Mouse (Mus musculus) C2C12 (cell line): ENCODE results near the gene Rps21. TPM values are rescaled to one million over a fixed set of nuclear protein-coding genes. Genes with fewer than 3 reads are reported as not detected.

ENCODE experiments used
- H3K27me3 ChIP-seq: one replicate; pipeline ENCODE4 v1.6.1; 2011; ENCODE audit not compliant: control insufficient read depth, insufficient read depth, insufficient read length
- H3K36me3 ChIP-seq: one replicate; pipeline ENCODE4 v1.6.1; 2011; ENCODE audit not compliant: control insufficient read depth, insufficient read depth
- H3K4me3 ChIP-seq: one replicate; pipeline ENCODE4 v1.5.1; 2011; ENCODE audit warnings: mild to moderate bottlenecking, control low read depth; ENCODE audit not compliant: poor library complexity, insufficient read depth, severe bottlenecking
- H3K79me2 ChIP-seq: one replicate; pipeline ENCODE4 v1.6.1; 2011; ENCODE audit not compliant: control insufficient read depth, insufficient read depth
- H3K79me3 ChIP-seq: one replicate; pipeline ENCODE4 v1.6.1; 2011; ENCODE audit warnings: low read depth, control low read depth
- H3ac ChIP-seq: one replicate; pipeline ENCODE3; 2011; ENCODE audit warnings: low read depth; ENCODE audit not compliant: control insufficient read depth, insufficient read length
- CEBPB ChIP-seq: IDR thresholded peaks from one replicate; pipeline ENCODE4 v1.6.1; 2011; ENCODE audit warnings: low read depth, mild to moderate bottlenecking, control low read depth, moderate library complexity
- CTCF ChIP-seq: IDR thresholded peaks from one replicate; pipeline ENCODE4 v1.5.1; 2011; ENCODE audit not compliant: control insufficient read depth, insufficient read depth, insufficient read length
- FOSL1 ChIP-seq: IDR thresholded peaks from one replicate; pipeline ENCODE4 v1.8.0; 2011; ENCODE audit warnings: mild to moderate bottlenecking, low read length; ENCODE audit not compliant: poor library complexity, insufficient read depth, severe bottlenecking
- MAX ChIP-seq: IDR thresholded peaks from one replicate; pipeline ENCODE4 v1.6.1; 2011; ENCODE audit warnings: mild to moderate bottlenecking, control low read depth
- MYOD1 ChIP-seq: IDR thresholded peaks from one replicate; pipeline ENCODE4 v1.6.1; 2011; ENCODE audit warnings: low read depth; ENCODE audit not compliant: control insufficient read depth, insufficient read length
- MYOG ChIP-seq: IDR thresholded peaks from one replicate; pipeline ENCODE4 v1.6.1; 2011; ENCODE audit not compliant: control insufficient read depth, insufficient read length; ENCODE audit errors: extremely low read depth
- USF1 ChIP-seq: IDR thresholded peaks from one replicate; pipeline ENCODE4 v1.6.1; 2011; ENCODE audit warnings: low read depth, mild to moderate bottlenecking, control low read depth, moderate library complexity
- polyA plus RNA-seq: library from polyadenylated mRNA; unstranded; fragments of >200 nt; fragmentation: generic; extraction: Trizol; gene quantifications from one replicate; pipeline ENCODE4 v1.2.1, GENCODE M21; 2012; ENCODE audit warnings: missing spikeins

Gene Rps21
- polyA plus RNA-seq, 1 experiment = 5,244 TPM

GRCm38 (mm10) chr2:180272884-180273321, 15.7 kb downstream of the Rps21 start:
- peaks cover 3% of the 10 kb centered on the region for H3K36me3 ChIP-seq
- H3ac ChIP-seq = peak overlapping the region; percentile 95
- H3K27me3 ChIP-seq = peaks cover 14% of the 10 kb centered on the region
- H3K4me3 ChIP-seq = peak overlapping the region; percentile 64
- peaks cover 12% of the 10 kb centered on the region for H3K79me2 ChIP-seq
- no peaks in the 10 kb centered on the region for H3K79me3 ChIP-seq
- TF ChIP-seq FOSL1 = no peak
- TF ChIP-seq MYOD1 = no peak
- no peak for TF ChIP-seq CTCF
- no peak for TF ChIP-seq CEBPB
- no peak for TF ChIP-seq MYOG
- TF ChIP-seq USF1 = no peak

- peaks cover 3% of the 10 kb centered on the region for H3K36me3 ChIP-seq
- H3ac ChIP-seq = peak within 1 kb of the TSS; percentile 95
- H3K4me3 ChIP-seq = peak within 1 kb of the TSS; percentile 64
- peaks cover 12% of the 10 kb centered on the region for H3K79me2 ChIP-seq
- TF ChIP-seq MAX (no peak), CTCF (no peak), FOSL1 (no peak), CEBPB (no peak), USF1 (no peak), MYOG (no peak), MYOD1 (no peak)
- H3K27me3 ChIP-seq = peaks cover 21% of the 10 kb centered on the region
- no peaks in the 10 kb centered on the region for H3K79me3 ChIP-seq
Measured at GRCm38 (mm10) chr2:180273394-180274244, 16.4 kb downstream of the Rps21 start, which contains the start of gene Cables2. TSS of gene Cables2 (minus strand) at chr2:180273496.

- Histone ChIP-seq H3K79me2 (peaks cover 12% of the 10 kb centered on the region), H3K36me3 (peaks cover 3% of the 10 kb centered on the region), H3K27me3 (peaks cover 30% of the 10 kb centered on the region), H3ac (no peak overlapping the region), H3K4me3 (no peak overlapping the region), H3K79me3 (no peaks in the 10 kb centered on the region)
- TF ChIP-seq MYOD1 (no peak), FOSL1 (no peak), CEBPB (no peak), MAX (no peak), USF1 (no peak), CTCF (no peak), MYOG (no peak)
Measured at GRCm38 (mm10) chr2:180274523-180274922, 17.3 kb downstream of the Rps21 start.

- Histone ChIP-seq H3K79me3 (no peaks in the 10 kb centered on the region), H3ac (no peak overlapping the region), H3K4me3 (no peak overlapping the region), H3K79me2 (peaks cover 12% of the 10 kb centered on the region), H3K36me3 (no peaks in the 10 kb centered on the region), H3K27me3 (peaks cover 43% of the 10 kb centered on the region)
- TF ChIP-seq CTCF (peak; percentile 46), MYOD1 (no peak)
Measured at GRCm38 (mm10) chr2:180275836-180276235, 18.7 kb downstream of the Rps21 start.

GRCm38 (mm10) chr2:180276385-180276784, 19.2 kb downstream of the Rps21 start:
- H3ac ChIP-seq = no peak overlapping the region
- no peaks in the 10 kb centered on the region for H3K79me3 ChIP-seq
- no peak overlapping the region for H3K4me3 ChIP-seq
- peaks cover 12% of the 10 kb centered on the region for H3K79me2 ChIP-seq
- no peak for TF ChIP-seq MAX
- no peak for TF ChIP-seq CTCF
- no peak for TF ChIP-seq MYOD1
- TF ChIP-seq CEBPB = no peak
- no peak for TF ChIP-seq MYOG
- TF ChIP-seq USF1 = no peak
- no peak for TF ChIP-seq FOSL1
- H3K36me3 ChIP-seq = no peaks in the 10 kb centered on the region
- peaks cover 49% of the 10 kb centered on the region for H3K27me3 ChIP-seq
